Mouse (Mus musculus): ENCODE results near the gene Sh3bp1. TPM values are rescaled to one million over a fixed set of nuclear protein-coding genes. Genes with fewer than 3 reads are reported as not detected.

Sh3bp1 gene
- 10 to 100 TPM; 25.3 to 26.0 TPM for total RNA-seq (2021)
- long read RNA-seq, experiment 1, partial matches to known transcripts: 1 of 5 reads
- long read RNA-seq, experiment 1, other reads (novel, unspliced or antisense): 1 of 5 reads
- long read RNA-seq, experiment 2, transcript Sh3bp1-201 (18 exons, 2,375 nt): major isoform, 9 of 24 reads
- long read RNA-seq, experiment 2, partial matches to known transcripts: 2 of 24 reads
- long read RNA-seq, experiment 2, other reads (novel, unspliced or antisense): 13 of 24 reads

- DNase-seq (ENCODE audit: low spot score in 2 of 2): peak in 1 of 2 experiments; percentile 30
Measured at GRCm38 (mm10) chr15:78899740-78900584, at the start of gene Sh3bp1. Gene Sh3bp1, plus strand, starts transcription at chr15:78899768.

- DNase-seq (ENCODE audit: low spot score in 2 of 2): no peak
Measured at GRCm38 (mm10) chr15:78850059-78850824, 49.3 kb upstream of the Sh3bp1 start.

GRCm38 (mm10) chr15:78850944-78851343, 48.6 kb upstream of the Sh3bp1 start:
- no peak for DNase-seq (ENCODE audit: low spot score in 2 of 2)

- peak; percentile 79 to 82 for DNase-seq (ENCODE audit: low spot score in 2 of 2)
Measured at GRCm38 (mm10) chr15:78851505-78852153, 47.9 kb upstream of the Sh3bp1 start.

- DNase-seq (ENCODE audit: low spot score in 2 of 2): no peak
Measured at GRCm38 (mm10) chr15:78855303-78855965, 44.1 kb upstream of the Sh3bp1 start, which contains the start of gene Lgals2. Gene Lgals2, minus strand, starts transcription at chr15:78855529.

GRCm38 (mm10) chr15:78857009-78857408, 42.6 kb upstream of the Sh3bp1 start:
- DNase-seq (ENCODE audit: low spot score in 2 of 2): no peak

GRCm38 (mm10) chr15:78859311-78859710, 40.3 kb upstream of the Sh3bp1 start:
- DNase-seq (ENCODE audit: low spot score in 2 of 2): no peak

GRCm38 (mm10) chr15:78859714-78860113, 39.9 kb upstream of the Sh3bp1 start:
- no peak for DNase-seq (ENCODE audit: low spot score in 2 of 2)

- DNase-seq (ENCODE audit: low spot score in 2 of 2): no peak
Measured at GRCm38 (mm10) chr15:78862280-78862679, 37.3 kb upstream of the Sh3bp1 start.

- DNase-seq (ENCODE audit: low spot score in 2 of 2): no peak
Measured at GRCm38 (mm10) chr15:78863154-78863553, 36.4 kb upstream of the Sh3bp1 start.

GRCm38 (mm10) chr15:78863852-78864253, 35.7 kb upstream of the Sh3bp1 start:
- no peak for DNase-seq (ENCODE audit: low spot score in 2 of 2)

GRCm38 (mm10) chr15:78868398-78868797, 31.2 kb upstream of the Sh3bp1 start:
- DNase-seq (ENCODE audit: low spot score in 2 of 2): no peak

- DNase-seq (ENCODE audit: low spot score in 2 of 2): no peak
Measured at GRCm38 (mm10) chr15:78868826-78869233, 30.7 kb upstream of the Sh3bp1 start.

GRCm38 (mm10) chr15:78869775-78870174, 29.8 kb upstream of the Sh3bp1 start:
- DNase-seq (ENCODE audit: low spot score in 2 of 2): no peak

- no peak for DNase-seq (ENCODE audit: low spot score in 2 of 2)
Measured at GRCm38 (mm10) chr15:78872021-78872608, 27.5 kb upstream of the Sh3bp1 start.

GRCm38 (mm10) chr15:78873803-78874435, 25.6 kb upstream of the Sh3bp1 start:
- no peak for DNase-seq (ENCODE audit: low spot score in 2 of 2)

GRCm38 (mm10) chr15:78874989-78875388, 24.6 kb upstream of the Sh3bp1 start:
- no peak for DNase-seq (ENCODE audit: low spot score in 2 of 2)

GRCm38 (mm10) chr15:78875537-78875936, 24.0 kb upstream of the Sh3bp1 start:
- no peak for DNase-seq (ENCODE audit: low spot score in 2 of 2)

- peak; percentile 58 to 60 for DNase-seq (ENCODE audit: low spot score in 2 of 2)
Measured at GRCm38 (mm10) chr15:78876258-78876696, 23.3 kb upstream of the Sh3bp1 start.

All from adrenal gland, postnatal 4 days (tissue).